Mouse (Mus musculus): ENCODE data around the gene Slc35f1. TPM values are rescaled to one million over a fixed set of nuclear protein-coding genes. Genes with fewer than 3 reads are reported as not detected.

The Slc35f1 gene
- polyA plus RNA-seq, 1 experiment from 2014 or later, result 0.02 TPM

DNA sequence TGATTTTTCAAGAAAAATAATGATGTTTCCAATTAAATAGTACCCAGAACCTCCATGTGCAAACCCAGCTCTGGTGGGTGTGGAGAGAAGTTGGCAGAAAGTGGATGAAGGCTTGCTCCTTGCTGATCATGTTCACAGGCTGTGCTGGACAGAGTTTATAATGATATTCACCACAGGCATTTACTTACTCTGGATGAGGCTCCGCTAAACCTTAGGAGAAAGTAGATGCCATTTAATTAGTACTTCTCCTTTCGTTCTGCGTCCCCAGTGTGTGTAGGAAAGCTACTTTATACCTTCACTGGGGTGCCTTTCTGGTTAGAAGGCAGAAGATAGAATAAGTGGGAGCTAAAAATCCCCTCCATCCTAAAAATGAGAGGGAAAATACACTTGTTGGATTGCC, 53.5 kb downstream of the Slc35f1 start:
- H3K27me3 ChIP-seq (ENCODE audit: insufficient read depth, low read length), result no peaks in the 10 kb centered on the region
- ATAC-seq, result no peak
- WGBS (ENCODE audit: insufficient replicate concordance), result 80% methylated on average over 3 of the region's 3 CpGs
- TF ChIP-seq CTCF (IDR thresholded peaks at IDR 0.05; ENCODE audit: low read depth) (no peak), EP300 (IDR thresholded peaks at IDR 0.05; ENCODE audit: low read depth) (no peak)
- DNase-seq, result no peak
- H3K4me3 ChIP-seq (ENCODE audit: low read depth, low read length), result no peak overlapping the region
- no peak overlapping the region for H3K4me2 ChIP-seq (ENCODE audit: low read depth, low read length)
- no peak overlapping the region for H3K27ac ChIP-seq (ENCODE audit: low read depth)
- H3K9me3 ChIP-seq (ENCODE audit: low read length), result no peaks in the 10 kb centered on the region
- H3K36me3 ChIP-seq (replicated peaks; ENCODE audit: insufficient read depth, low read length), result no peaks in the 10 kb centered on the region
- no peak overlapping the region for H3K9ac ChIP-seq (replicated peaks)
- H3K4me1 ChIP-seq (ENCODE audit: insufficient read depth), result no peaks in the 10 kb centered on the region

- Histone ChIP-seq H3K36me3 (replicated peaks; ENCODE audit: insufficient read depth, low read length) (no peaks in the 10 kb centered on the region), H3K4me3 (ENCODE audit: low read depth, low read length) (no peak overlapping the region), H3K9me3 (ENCODE audit: low read length) (no peaks in the 10 kb centered on the region), H3K27ac (ENCODE audit: low read depth) (no peak overlapping the region), H3K27me3 (ENCODE audit: insufficient read depth, low read length) (no peaks in the 10 kb centered on the region), H3K4me2 (ENCODE audit: low read depth, low read length) (no peak overlapping the region), H3K9ac (replicated peaks) (no peak overlapping the region), H3K4me1 (ENCODE audit: insufficient read depth) (no peaks in the 10 kb centered on the region)
- no peak for TF ChIP-seq CTCF (IDR thresholded peaks at IDR 0.05; ENCODE audit: low read depth)
- TF ChIP-seq EP300 (IDR thresholded peaks at IDR 0.05; ENCODE audit: low read depth), result no peak
- ATAC-seq (no peak), DNase-seq (no peak)
- 68% methylated on average over 4 of the region's 4 CpGs for WGBS (ENCODE audit: insufficient replicate concordance)
These were observed 57.8 kb downstream of the Slc35f1 start for GRCm38 (mm10) chr10:52748028-52748597.

DNA sequence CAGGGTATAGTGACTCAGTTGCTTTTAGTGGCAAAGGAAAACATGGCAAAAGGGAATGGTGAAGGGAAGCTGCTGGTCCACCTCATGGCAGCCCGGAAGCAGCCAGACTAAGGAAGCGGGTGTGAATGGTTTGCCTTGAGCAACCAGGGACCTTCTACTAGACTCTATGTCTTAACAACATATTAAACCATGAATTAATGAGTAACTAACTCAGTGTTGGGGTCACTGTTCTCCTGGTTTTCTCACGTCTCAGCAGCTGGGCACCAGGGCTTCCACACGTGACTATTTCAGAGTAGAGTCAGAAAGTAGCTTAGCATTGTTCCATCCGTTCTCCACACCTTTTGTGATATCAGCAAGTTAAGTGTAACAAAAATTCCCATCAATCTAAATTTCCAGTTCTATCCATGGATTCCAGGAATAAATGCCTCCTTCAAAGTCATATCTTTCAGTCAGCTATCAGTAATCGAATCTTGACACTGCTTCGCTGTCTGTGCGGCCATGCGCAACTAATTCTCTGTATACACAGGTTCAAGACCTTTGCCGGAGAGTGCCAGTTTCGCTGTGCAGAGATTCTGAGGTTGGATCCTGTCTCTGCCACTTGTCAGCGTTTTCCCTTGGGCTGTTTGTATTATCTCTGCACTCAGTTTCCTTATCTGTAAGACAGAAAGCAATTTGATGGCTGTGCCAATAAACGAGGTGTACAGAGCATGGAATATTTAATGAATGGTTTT, 65.8 kb downstream of the Slc35f1 start:
- DNase-seq (no peak), ATAC-seq (no peak)
- no peak for TF ChIP-seq CTCF (IDR thresholded peaks at IDR 0.05; ENCODE audit: low read depth)
- no peak for TF ChIP-seq EP300 (IDR thresholded peaks at IDR 0.05; ENCODE audit: low read depth)
- no peak overlapping the region for H3K9ac ChIP-seq (replicated peaks)
- H3K36me3 ChIP-seq (replicated peaks; ENCODE audit: insufficient read depth, low read length), result no peaks in the 10 kb centered on the region
- H3K27me3 ChIP-seq (ENCODE audit: insufficient read depth, low read length), result no peaks in the 10 kb centered on the region
- H3K9me3 ChIP-seq (ENCODE audit: low read length), result no peaks in the 10 kb centered on the region
- H3K4me2 ChIP-seq (ENCODE audit: low read depth, low read length), result no peak overlapping the region
- no peak overlapping the region for H3K27ac ChIP-seq (ENCODE audit: low read depth)
- WGBS (ENCODE audit: insufficient replicate concordance), result 74% methylated on average over 13 of the region's 13 CpGs
- H3K4me3 ChIP-seq (ENCODE audit: low read depth, low read length), result no peak overlapping the region
- no peaks in the 10 kb centered on the region for H3K4me1 ChIP-seq (ENCODE audit: insufficient read depth)

DNA sequence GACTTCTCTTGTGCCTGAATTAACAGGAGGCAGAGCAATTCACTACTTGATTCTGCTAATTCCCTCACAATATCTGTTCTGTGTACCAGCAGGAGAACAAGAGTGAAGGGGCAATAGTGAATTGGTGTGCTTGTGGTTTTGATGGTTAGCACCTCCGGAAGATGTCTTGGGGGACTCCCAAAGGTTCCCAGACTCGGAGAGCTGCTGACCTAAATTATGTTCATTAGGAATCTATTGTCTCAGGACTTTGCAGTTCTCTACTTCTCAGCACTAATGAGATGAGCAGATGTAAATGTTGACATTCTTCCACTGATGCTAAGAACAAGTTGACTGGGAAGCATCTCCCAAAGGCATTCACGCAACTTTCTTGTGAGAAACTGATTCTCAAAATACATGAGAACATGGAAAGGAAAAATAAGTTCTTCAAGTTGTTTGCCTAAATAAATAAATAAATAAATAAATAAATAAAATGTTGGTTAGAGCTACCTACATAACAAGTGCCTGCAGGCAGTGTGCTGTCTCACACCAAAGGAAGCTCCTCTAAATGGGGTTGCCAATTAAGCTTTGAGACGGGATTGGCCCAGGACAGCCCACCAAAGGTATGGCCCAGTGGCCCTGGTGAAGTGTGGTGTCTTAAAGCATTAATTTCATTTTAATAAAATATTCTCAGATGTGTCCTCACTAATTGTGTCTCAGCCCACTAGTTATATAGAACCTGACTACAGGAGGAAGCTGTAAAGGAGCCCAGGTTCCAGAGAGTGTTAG, 67.3 kb downstream of the Slc35f1 start:
- H3K4me2 ChIP-seq (ENCODE audit: low read depth, low read length), result no peak overlapping the region
- no peak overlapping the region for H3K4me3 ChIP-seq (ENCODE audit: low read depth, low read length)
- DNase-seq (no peak), ATAC-seq (no peak)
- H3K27ac ChIP-seq (ENCODE audit: low read depth), result no peak overlapping the region
- H3K4me1 ChIP-seq (ENCODE audit: insufficient read depth), result no peaks in the 10 kb centered on the region
- H3K9me3 ChIP-seq (ENCODE audit: low read length), result no peaks in the 10 kb centered on the region
- 73% methylated on average over 4 of the region's 4 CpGs for WGBS (ENCODE audit: insufficient replicate concordance)
- no peaks in the 10 kb centered on the region for H3K27me3 ChIP-seq (ENCODE audit: insufficient read depth, low read length)
- H3K36me3 ChIP-seq (replicated peaks; ENCODE audit: insufficient read depth, low read length), result no peaks in the 10 kb centered on the region
- no peak for TF ChIP-seq EP300 (IDR thresholded peaks at IDR 0.05; ENCODE audit: low read depth)
- TF ChIP-seq CTCF (IDR thresholded peaks at IDR 0.05; ENCODE audit: low read depth), result no peak
- H3K9ac ChIP-seq (replicated peaks), result no peak overlapping the region

DNA sequence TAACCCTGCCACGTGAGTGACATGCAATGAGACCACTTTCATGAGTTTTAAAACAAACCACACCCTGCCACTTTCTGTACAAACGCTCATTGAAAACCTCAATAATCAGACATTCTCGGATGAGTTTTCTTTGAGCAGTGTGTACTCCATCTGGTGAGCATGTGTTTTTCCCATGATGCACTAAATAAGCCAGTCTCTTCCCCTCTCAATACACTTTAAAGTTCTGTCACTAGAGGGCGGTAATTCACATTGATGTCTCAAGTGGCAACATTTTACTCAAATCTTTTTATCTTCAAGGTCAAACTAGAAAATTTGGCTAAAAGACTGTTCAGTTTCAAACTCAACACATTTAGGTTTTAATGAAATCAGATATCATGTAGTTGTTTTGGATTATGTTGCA, 68.3 kb downstream of the Slc35f1 start:
- Histone ChIP-seq H3K9me3 (ENCODE audit: low read length) (no peaks in the 10 kb centered on the region), H3K4me1 (ENCODE audit: insufficient read depth) (no peaks in the 10 kb centered on the region), H3K27ac (ENCODE audit: low read depth) (no peak overlapping the region), H3K4me3 (ENCODE audit: low read depth, low read length) (no peak overlapping the region), H3K27me3 (ENCODE audit: insufficient read depth, low read length) (no peaks in the 10 kb centered on the region), H3K9ac (replicated peaks) (no peak overlapping the region), H3K36me3 (replicated peaks; ENCODE audit: insufficient read depth, low read length) (no peaks in the 10 kb centered on the region), H3K4me2 (ENCODE audit: low read depth, low read length) (no peak overlapping the region)
- DNase-seq (no peak), ATAC-seq (no peak)
- TF ChIP-seq EP300 (IDR thresholded peaks at IDR 0.05; ENCODE audit: low read depth) (no peak), CTCF (IDR thresholded peaks at IDR 0.05; ENCODE audit: low read depth) (peak; percentile 50)
- 29% methylated on average over 4 of the region's 4 CpGs for WGBS (ENCODE audit: insufficient replicate concordance)

DNA sequence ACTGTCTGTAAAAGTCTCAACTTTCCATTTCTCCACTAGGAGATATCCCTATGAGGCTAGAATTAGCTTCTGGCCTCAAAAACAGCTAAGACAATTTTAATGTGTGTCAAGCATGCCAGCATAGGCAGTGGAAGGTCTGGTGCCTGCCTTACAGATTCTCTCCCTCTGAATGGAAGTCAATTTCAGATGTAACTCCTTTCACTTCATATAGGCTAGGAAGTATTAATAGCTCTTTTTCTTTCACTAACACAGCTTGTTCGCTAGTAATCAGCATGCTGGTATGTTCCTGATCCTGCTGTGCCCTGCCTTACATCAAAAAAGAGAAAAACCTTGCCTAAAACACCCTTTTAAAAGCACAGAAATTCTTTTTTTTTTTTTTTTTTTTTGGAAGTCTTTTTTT, 70.2 kb downstream of the Slc35f1 start:
- TF ChIP-seq EP300 (IDR thresholded peaks at IDR 0.05; ENCODE audit: low read depth) (no peak), CTCF (IDR thresholded peaks at IDR 0.05; ENCODE audit: low read depth) (no peak)
- DNase-seq (no peak), ATAC-seq (no peak)
- no peak overlapping the region for H3K9ac ChIP-seq (replicated peaks)
- no peaks in the 10 kb centered on the region for H3K27me3 ChIP-seq (ENCODE audit: insufficient read depth, low read length)
- H3K36me3 ChIP-seq (replicated peaks; ENCODE audit: insufficient read depth, low read length), result no peaks in the 10 kb centered on the region
- no peak overlapping the region for H3K4me2 ChIP-seq (ENCODE audit: low read depth, low read length)
- H3K9me3 ChIP-seq (ENCODE audit: low read length), result no peaks in the 10 kb centered on the region
- no peaks in the 10 kb centered on the region for H3K4me1 ChIP-seq (ENCODE audit: insufficient read depth)
- H3K4me3 ChIP-seq (ENCODE audit: low read depth, low read length), result no peak overlapping the region
- 77% methylated on average over 1 of the region's 1 CpGs for WGBS (ENCODE audit: insufficient replicate concordance)
- no peak overlapping the region for H3K27ac ChIP-seq (ENCODE audit: low read depth)

Data from liver, postnatal 0 days (tissue).